Mouse (Mus musculus) neural tube, embryonic 14.5 days (tissue): ENCODE data around the gene Sult6b2. TPM values are rescaled to one million over a fixed set of nuclear protein-coding genes. Genes with fewer than 3 reads are reported as not detected.

Experiments used
- ATAC-seq: fragments of 200-750 bp; cut with Nextera tagmentation; 2 replicates; pipeline ENCODE4 v1.8.0; 2017; ENCODE audit warnings: low read depth, mild to moderate bottlenecking, moderate TSS enrichment, moderate library complexity
- H3K27ac ChIP-seq: fragments of 300-500 bp; sonication (generic); 2 replicates; pipeline ENCODE4 v1.5.1; 2014; ENCODE audit warnings: low read depth, mild to moderate bottlenecking, control low read depth, low read length, moderate library complexity, mixed read lengths
- H3K27me3 ChIP-seq: fragments of 300-500 bp; sonication (generic); 2 replicates; pipeline ENCODE4 v1.6.1; 2014; ENCODE audit warnings: low read length; ENCODE audit not compliant: control insufficient read depth, insufficient read depth
- H3K36me3 ChIP-seq: fragments of 300-500 bp; sonication (generic); 2 replicates; pipeline ENCODE4 v1.6.1; 2014; ENCODE audit warnings: low read length, mixed read lengths; ENCODE audit not compliant: control insufficient read depth, insufficient read depth
- H3K4me1 ChIP-seq: fragments of 300-500 bp; sonication (generic); 2 replicates; pipeline ENCODE4 v1.6.1; 2014; ENCODE audit warnings: low read length; ENCODE audit not compliant: control insufficient read depth, insufficient read depth
- H3K4me2 ChIP-seq: fragments of 300-500 bp; sonication (generic); 2 replicates; pipeline ENCODE4 v1.6.1; 2014; ENCODE audit warnings: mild to moderate bottlenecking, low read depth, low read length, control low read depth
- H3K4me3 ChIP-seq: fragments of 300-500 bp; sonication (generic); 2 replicates; pipeline ENCODE4 v1.5.1; 2014; ENCODE audit warnings: low read depth, low read length, control low read depth, mixed read lengths
- H3K9ac ChIP-seq: fragments of 300-500 bp; sonication (generic); replicated peaks from 2 replicates; pipeline ENCODE4 v1.6.1; 2014; ENCODE audit warnings: low read depth, mild to moderate bottlenecking, control low read depth, low read length, mixed read lengths
- H3K9me3 ChIP-seq: fragments of 300-500 bp; sonication (generic); 2 replicates; pipeline ENCODE4 v1.6.1; 2016; ENCODE audit warnings: low read length; ENCODE audit not compliant: control insufficient read depth
- WGBS: fragments of 180-500 bp; shearing (Covaris S2); extraction: QIAGEN DNeasy Blood & Tissue Kit; methylation state at CpG from one replicate; pipeline ENCODE4 v1.1.7; 2014; 5-methylcytosine and 5-hydroxymethylcytosine counted together
- polyA plus RNA-seq: library from polyadenylated mRNA; unstranded; fragments of >200 nt; fragmentation: Nextera tagmentation; extraction: Ambion mirVana; gene quantifications from 2 replicates; pipeline ENCODE4 v1.2.1, GENCODE M21; 2014

Gene Sult6b2
- polyA plus RNA-seq, 1 experiment from 2014 or later, result 0.09 TPM

GRCm38 (mm10) chr6:142815513-142815912 is 11.2 kb upstream of the Sult6b2 start:
- H3K36me3 ChIP-seq, result no peaks in the 10 kb centered on the region
- peak; percentile 18; the same call in 1 of the 2 replicates for ATAC-seq
- no peak overlapping the region for H3K9ac ChIP-seq
- H3K4me2 ChIP-seq, result no peak overlapping the region
- 76% methylated on average over 3 of the region's 3 CpGs for WGBS
- H3K4me1 ChIP-seq, result no peaks in the 10 kb centered on the region
- no peak overlapping the region for H3K4me3 ChIP-seq
- H3K27me3 ChIP-seq, result no peaks in the 10 kb centered on the region
- H3K9me3 ChIP-seq, result no peaks in the 10 kb centered on the region
- no peak overlapping the region for H3K27ac ChIP-seq

GRCm38 (mm10) chr6:142814495-142814921 is 10.2 kb upstream of the Sult6b2 start:
- Histone ChIP-seq H3K27ac (no peak overlapping the region), H3K4me1 (no peaks in the 10 kb centered on the region), H3K9me3 (no peaks in the 10 kb centered on the region), H3K9ac (no peak overlapping the region), H3K4me3 (0 out of 2 replicates have a peak overlapping the region, but pooled peaks have one; percentile 1), H3K36me3 (no peaks in the 10 kb centered on the region), H3K27me3 (no peaks in the 10 kb centered on the region), H3K4me2 (peak overlapping the region; percentile 42)
- WGBS, result 5% methylated on average over 15 of the region's 15 CpGs
- ATAC-seq, result peak; percentile 47; the same call in 1 of the 2 replicates

- Histone ChIP-seq H3K9me3 (no peaks in the 10 kb centered on the region), H3K9ac (no peak overlapping the region), H3K4me3 (no peak overlapping the region), H3K4me2 (no peak overlapping the region), H3K27ac (no peak overlapping the region), H3K4me1 (no peaks in the 10 kb centered on the region), H3K36me3 (no peaks in the 10 kb centered on the region), H3K27me3 (no peaks in the 10 kb centered on the region)
- ATAC-seq, result peak; percentile 49
- 64% methylated on average over 10 of the region's 10 CpGs for WGBS
These were observed 9.7 kb upstream of the Sult6b2 start for GRCm38 (mm10) chr6:142814011-142814410.

GRCm38 (mm10) chr6:142812969-142813368 is 8.7 kb upstream of the Sult6b2 start:
- no peak overlapping the region for H3K4me3 ChIP-seq
- no peak for ATAC-seq
- 55% methylated on average over 5 of the region's 5 CpGs for WGBS

GRCm38 (mm10) chr6:142810239-142810638 is 5.9 kb upstream of the Sult6b2 start:
- no peak for ATAC-seq
- no peaks in the 10 kb centered on the region for H3K9me3 ChIP-seq
- no peak overlapping the region for H3K4me3 ChIP-seq

More at GRCm38 (mm10) chr6:142812969-142813368, 8.7 kb upstream of the Sult6b2 start:
- no peak overlapping the region for H3K4me2 ChIP-seq
- no peaks in the 10 kb centered on the region for H3K27me3 ChIP-seq
- H3K9me3 ChIP-seq, result no peaks in the 10 kb centered on the region
- H3K27ac ChIP-seq, result no peak overlapping the region
- no peak overlapping the region for H3K9ac ChIP-seq
- H3K4me1 ChIP-seq, result no peaks in the 10 kb centered on the region
- H3K36me3 ChIP-seq, result no peaks in the 10 kb centered on the region

GRCm38 (mm10) chr6:142809373-142810098 is 5.2 kb upstream of the Sult6b2 start:
- Histone ChIP-seq H3K4me2 (no peak overlapping the region), H3K9ac (no peak overlapping the region), H3K9me3 (no peaks in the 10 kb centered on the region), H3K4me1 (no peaks in the 10 kb centered on the region), H3K27me3 (no peaks in the 10 kb centered on the region), H3K36me3 (no peaks in the 10 kb centered on the region), H3K27ac (no peak overlapping the region), H3K4me3 (no peak overlapping the region)
- no peak for ATAC-seq
- WGBS, result 46% methylated on average over 6 of the region's 6 CpGs

More at GRCm38 (mm10) chr6:142810239-142810638, 5.9 kb upstream of the Sult6b2 start:
- H3K36me3 ChIP-seq, result no peaks in the 10 kb centered on the region
- no peaks in the 10 kb centered on the region for H3K27me3 ChIP-seq
- H3K9ac ChIP-seq, result no peak overlapping the region
- no peaks in the 10 kb centered on the region for H3K4me1 ChIP-seq
- H3K4me2 ChIP-seq, result no peak overlapping the region
- H3K27ac ChIP-seq, result no peak overlapping the region
- WGBS, result 78% methylated on average over 6 of the region's 6 CpGs

- WGBS, result 83% methylated on average over 4 of the region's 4 CpGs
- no peak for ATAC-seq
- H3K4me3 ChIP-seq, result no peak overlapping the region
- no peak overlapping the region for H3K27ac ChIP-seq
- no peak overlapping the region for H3K4me2 ChIP-seq
- H3K36me3 ChIP-seq, result no peaks in the 10 kb centered on the region
- no peak overlapping the region for H3K9ac ChIP-seq
- no peaks in the 10 kb centered on the region for H3K9me3 ChIP-seq
- H3K4me1 ChIP-seq, result no peaks in the 10 kb centered on the region
- H3K27me3 ChIP-seq, result no peaks in the 10 kb centered on the region
These were observed 2.0 kb upstream of the Sult6b2 start for GRCm38 (mm10) chr6:142806326-142806725.

GRCm38 (mm10) chr6:142802617-142803525 is 1.4 kb downstream of the Sult6b2 start:
- ATAC-seq, result no peak
- Histone ChIP-seq H3K27ac (no peak overlapping the region), H3K4me3 (no peak overlapping the region), H3K9me3 (no peaks in the 10 kb centered on the region), H3K4me1 (no peaks in the 10 kb centered on the region), H3K4me2 (no peak overlapping the region), H3K27me3 (no peaks in the 10 kb centered on the region), H3K9ac (no peak overlapping the region), H3K36me3 (no peaks in the 10 kb centered on the region)
- WGBS, result 58% methylated on average over 11 of the region's 11 CpGs

GRCm38 (mm10) chr6:142801687-142802086 is 2.6 kb downstream of the Sult6b2 start:
- no peak for ATAC-seq

More at GRCm38 (mm10) chr6:142801687-142802086, 2.6 kb downstream of the Sult6b2 start:
- Histone ChIP-seq H3K27me3 (no peaks in the 10 kb centered on the region), H3K4me2 (no peak overlapping the region), H3K9me3 (no peaks in the 10 kb centered on the region), H3K4me3 (no peak overlapping the region), H3K4me1 (no peaks in the 10 kb centered on the region), H3K9ac (no peak overlapping the region), H3K36me3 (no peaks in the 10 kb centered on the region), H3K27ac (no peak overlapping the region)
- 84% methylated on average over 5 of the region's 5 CpGs for WGBS
